In the genomic region with DNA sequence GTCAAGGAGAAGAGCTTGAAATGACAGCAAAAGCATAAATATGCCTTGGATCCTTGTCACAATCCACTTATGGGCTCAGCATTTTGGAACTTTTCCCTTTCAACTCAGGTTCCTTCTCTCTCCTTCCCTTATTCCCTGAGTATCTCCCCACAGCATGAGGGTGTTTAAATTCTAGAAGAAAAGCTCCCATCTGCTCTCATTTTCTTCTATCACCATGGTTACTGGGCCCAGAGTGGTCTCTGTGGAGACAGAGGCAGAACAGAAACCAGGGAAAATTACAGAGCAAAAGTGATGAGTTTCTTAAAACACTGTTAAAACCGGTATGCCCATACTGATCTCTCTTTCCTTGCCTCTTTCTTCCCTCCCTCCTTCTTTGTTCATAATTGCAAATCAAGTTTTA, we compare ENCODE assay signal across 25 mouse cellular contexts.
DNase-seq lines count a peak whose midpoint lies in the region; ATAC-seq lines count a peak whose summit lies in the region.
"Had no signal": no experiment of that assay in that cellular context is flagged by ENCODE, and none has a peak within 500 bp of the region (broad histone marks: within the 10 kb centered on the region; RNA-seq: fewer than 3 reads in every experiment).

No protein-coding gene starts in this region.

- no peak overlapping the region for H3K27ac ChIP-seq in hindbrain, embryonic 16.5 days (ENCODE audit: low read depth, low read length)
- H3K27ac ChIP-seq in hindbrain, embryonic 14.5 days: no peak overlapping the region
- no peak overlapping the region for H3K27ac ChIP-seq in midbrain, embryonic 11.5 days (ENCODE audit: low read depth, low read length)
- no peak overlapping the region for H3K27ac ChIP-seq in midbrain, embryonic 10.5 days (replicated peaks)
- H3K27ac ChIP-seq: embryonic facial prominence, embryonic 10.5 days; embryonic facial prominence, embryonic 15.5 days; heart, embryonic 13.5 days; limb, embryonic 12.5 days; liver, embryonic 15.5 days; midbrain, embryonic 12.5 days; stomach, embryonic 15.5 days had no signal

- peak; percentile 82 for ATAC-seq in hindbrain, embryonic 16.5 days
- ATAC-seq in hindbrain, embryonic 14.5 days (ENCODE audit: low FRiP score): no peak
- ATAC-seq in midbrain, embryonic 11.5 days (ENCODE audit: low FRiP score): no peak
- ATAC-seq: inflammation-experienced regulatory T-cells, adult 6 months had no signal

- no peaks in the 10 kb centered on the region for H3K9me3 ChIP-seq in hindbrain, embryonic 16.5 days (ENCODE audit: control insufficient read depth, low read length)
- H3K9me3 ChIP-seq in hindbrain, embryonic 14.5 days (ENCODE audit: control insufficient read depth, low read length): no peaks in the 10 kb centered on the region
- no peaks in the 10 kb centered on the region for H3K9me3 ChIP-seq in midbrain, embryonic 11.5 days (ENCODE audit: control insufficient read depth, low read length)
- H3K9me3 ChIP-seq in midbrain, embryonic 10.5 days (replicated peaks): no peaks in the 10 kb centered on the region
- H3K9me3 ChIP-seq: embryonic facial prominence, embryonic 10.5 days; embryonic facial prominence, embryonic 15.5 days; heart, embryonic 13.5 days; limb, embryonic 12.5 days; liver, embryonic 15.5 days; midbrain, embryonic 12.5 days; stomach, embryonic 15.5 days had no signal

- no peak overlapping the region for H3K4me2 ChIP-seq in hindbrain, embryonic 16.5 days (ENCODE audit: low read length)
- H3K4me2 ChIP-seq in hindbrain, embryonic 14.5 days (replicated peaks): no peak overlapping the region
- no peak overlapping the region for H3K4me2 ChIP-seq in midbrain, embryonic 11.5 days
- H3K4me2 ChIP-seq: embryonic facial prominence, embryonic 15.5 days; heart, embryonic 13.5 days; limb, embryonic 12.5 days; liver, embryonic 15.5 days; lung, embryonic 14.5 days; midbrain, embryonic 12.5 days; stomach, embryonic 15.5 days had no signal

- H3K9ac ChIP-seq in hindbrain, embryonic 16.5 days (ENCODE audit: low read depth, low read length): no peak overlapping the region
- no peak overlapping the region for H3K9ac ChIP-seq in hindbrain, embryonic 14.5 days
- H3K9ac ChIP-seq in midbrain, embryonic 11.5 days (ENCODE audit: low read length): no peak overlapping the region
- H3K9ac ChIP-seq: embryonic facial prominence, embryonic 15.5 days; heart, embryonic 13.5 days; limb, embryonic 12.5 days; liver, embryonic 15.5 days; lung, embryonic 14.5 days; midbrain, embryonic 12.5 days; stomach, embryonic 15.5 days had no signal

- H3K4me1 ChIP-seq in hindbrain, embryonic 16.5 days (ENCODE audit: control insufficient read depth, insufficient read depth, low read depth, low read length): peaks cover 3% of the 10 kb centered on the region; the same call in 1 of the 2 replicates
- no peaks in the 10 kb centered on the region for H3K4me1 ChIP-seq in hindbrain, embryonic 14.5 days (replicated peaks; ENCODE audit: control insufficient read depth, insufficient read depth, low read length)
- H3K4me1 ChIP-seq in midbrain, embryonic 11.5 days (ENCODE audit: control insufficient read depth, insufficient read depth, low read length): no peaks in the 10 kb centered on the region
- H3K4me1 ChIP-seq in midbrain, embryonic 10.5 days: peaks cover 4% of the 10 kb centered on the region; the same call in 1 of the 2 replicates
- H3K4me1 ChIP-seq: embryonic facial prominence, embryonic 10.5 days; embryonic facial prominence, embryonic 15.5 days; heart, embryonic 13.5 days; limb, embryonic 12.5 days; liver, embryonic 15.5 days; midbrain, embryonic 12.5 days; stomach, embryonic 15.5 days had no signal

- H3K27me3 ChIP-seq in hindbrain, embryonic 16.5 days (replicated peaks; ENCODE audit: control insufficient read depth, insufficient read depth, low read length): no peaks in the 10 kb centered on the region
- H3K27me3 ChIP-seq in hindbrain, embryonic 14.5 days (ENCODE audit: control insufficient read depth, insufficient read depth, low read length): no peaks in the 10 kb centered on the region
- no peaks in the 10 kb centered on the region for H3K27me3 ChIP-seq in midbrain, embryonic 11.5 days (ENCODE audit: control insufficient read depth, insufficient read depth, low read length)
- H3K27me3 ChIP-seq in midbrain, embryonic 10.5 days (ENCODE audit: low read depth, poor library complexity, severe bottlenecking): no peaks in the 10 kb centered on the region
- H3K27me3 ChIP-seq: embryonic facial prominence, embryonic 15.5 days; heart, embryonic 13.5 days; limb, embryonic 12.5 days; liver, embryonic 15.5 days; midbrain, embryonic 12.5 days; stomach, embryonic 15.5 days had no signal

- H3K36me3 ChIP-seq in hindbrain, embryonic 16.5 days (ENCODE audit: control insufficient read depth, insufficient read depth, low read length): no peaks in the 10 kb centered on the region
- H3K36me3 ChIP-seq in hindbrain, embryonic 14.5 days (replicated peaks; ENCODE audit: control insufficient read depth, insufficient read depth): no peaks in the 10 kb centered on the region
- no peaks in the 10 kb centered on the region for H3K36me3 ChIP-seq in midbrain, embryonic 11.5 days (ENCODE audit: control insufficient read depth, insufficient read depth, low read length)
- no peaks in the 10 kb centered on the region for H3K36me3 ChIP-seq in midbrain, embryonic 10.5 days
- H3K36me3 ChIP-seq: embryonic facial prominence, embryonic 10.5 days; embryonic facial prominence, embryonic 15.5 days; heart, embryonic 13.5 days; limb, embryonic 12.5 days; liver, embryonic 15.5 days; midbrain, embryonic 12.5 days; stomach, embryonic 15.5 days had no signal

- DNase-seq in hindbrain, embryonic 14.5 days (ENCODE audit: low spot score): no peak
- DNase-seq in midbrain, embryonic 11.5 days (ENCODE audit: low spot score, missing footprints): peak; percentile 2
- no peak for DNase-seq in midbrain, embryonic 10.5 days (ENCODE audit: low spot score)
- DNase-seq in brain, embryonic 18.5 days (ENCODE audit: low read depth, low spot score): peak; percentile 47
- no peak for DNase-seq in gastrocnemius, adult 8-10 months (ENCODE audit: low spot score in 2 of 2)
- DNase-seq: adrenal gland, postnatal 25 days; B cell, adult 2 months; cerebellum, adult 8-10 months; cerebellum, postnatal 25 days; gastrocnemius, postnatal 10 days; heart, postnatal 10 days; kidney, adult 11 months; kidney, postnatal 25 days; lung, embryonic 14.5 days; lung, postnatal 14 days; right cerebral cortex, postnatal 25 days had no signal

- no peak overlapping the region for H3K4me3 ChIP-seq in hindbrain, embryonic 16.5 days (ENCODE audit: low read length)
- no peak overlapping the region for H3K4me3 ChIP-seq in hindbrain, embryonic 14.5 days (replicated peaks; ENCODE audit: low read length)
- H3K4me3 ChIP-seq in midbrain, embryonic 11.5 days (ENCODE audit: low read depth, low read length): no peak overlapping the region
- no peak overlapping the region for H3K4me3 ChIP-seq in midbrain, embryonic 10.5 days
- H3K4me3 ChIP-seq: embryonic facial prominence, embryonic 10.5 days; embryonic facial prominence, embryonic 15.5 days; heart, embryonic 13.5 days; limb, embryonic 12.5 days; liver, embryonic 15.5 days; midbrain, embryonic 12.5 days; stomach, embryonic 15.5 days had no signal

- 64% methylated on average over 1 of the region's 1 CpGs for WGBS in hindbrain, embryonic 16.5 days
- WGBS in hindbrain, embryonic 14.5 days: 64% methylated on average over 1 of the region's 1 CpGs
- WGBS in midbrain, embryonic 11.5 days: 81% methylated on average over 1 of the region's 1 CpGs
- WGBS in midbrain, embryonic 10.5 days: 83% methylated on average over 1 of the region's 1 CpGs

Comparison
In these comparisons a context has a peak if more than half of its experiments do, and no peak if none do; other contexts are left out.
1. DNase-seq: peak in midbrain, embryonic 11.5 days (single experiment) and brain, embryonic 18.5 days (single experiment); none in hindbrain, embryonic 14.5 days (single experiment), midbrain, embryonic 10.5 days (single experiment) and gastrocnemius, adult 8-10 months (0 of 2).